9 mouse cellular contexts compared by ENCODE assay signal in the genomic region with DNA sequence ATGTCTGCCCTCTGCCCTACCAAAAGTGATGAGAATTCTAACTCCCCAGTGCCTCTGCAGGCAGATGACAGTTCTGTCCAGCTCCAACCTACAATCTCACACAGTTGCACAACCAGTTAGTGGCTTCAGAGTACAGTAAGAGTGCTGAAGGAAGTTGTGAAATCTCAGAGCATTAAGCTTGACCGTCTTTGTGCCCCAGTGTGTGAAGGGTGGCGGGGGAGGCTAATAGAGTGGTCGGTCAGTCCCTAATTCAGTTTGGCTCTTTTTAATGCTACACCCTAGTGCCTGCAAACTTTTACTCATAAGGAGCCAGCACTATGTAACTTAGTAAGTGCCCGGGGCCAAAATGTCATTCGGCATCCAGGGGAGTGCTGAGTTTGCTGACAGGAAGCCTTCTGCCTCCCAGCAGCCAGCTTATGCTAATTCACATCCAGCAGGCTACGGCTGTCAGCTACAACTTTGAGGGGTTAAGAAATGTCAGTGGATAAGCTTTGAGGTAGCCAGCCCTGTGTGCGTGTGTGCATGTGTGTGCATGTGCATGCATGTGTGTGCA. TPM values are rescaled to one million over a fixed set of nuclear protein-coding genes. Genes with fewer than 3 reads are reported as not detected.
DNase-seq lines count a peak whose midpoint lies in the region; ATAC-seq lines count a peak whose summit lies in the region.
"Had no signal": no experiment of that assay in that cellular context is flagged by ENCODE, and none has a peak within 500 bp of the region (broad histone marks: within the 10 kb centered on the region; RNA-seq: fewer than 3 reads in every experiment).

No protein-coding gene starts in this region.

- 17% methylated on average over 7 of the region's 7 CpGs for WGBS in lung, embryonic 15.5 days

- peaks cover 25% of the 10 kb centered on the region for H3K4me1 ChIP-seq in lung, embryonic 15.5 days

- no peak overlapping the region for H3K9ac ChIP-seq in lung, embryonic 15.5 days

- no peak overlapping the region for H3K4me2 ChIP-seq in lung, embryonic 15.5 days

- DNase-seq in adrenal gland, adult 2 months: peak; percentile 62
- no peak for DNase-seq in adrenal gland, adult 18-20 months (ENCODE audit: low spot score in 2 of 2)
- DNase-seq in NIH3T3 (ENCODE audit: low read depth): peak; percentile 68
- DNase-seq in induced T-regulatory cell, adult 2 months (ENCODE audit: low read depth): peak; percentile 51
- DNase-seq in cerebellum, adult 18-20 months: no peak
- DNase-seq in left cerebral cortex, adult 8-10 months (ENCODE audit: low spot score in 2 of 2): no peak
- DNase-seq in left cerebral cortex, adult 9 months (ENCODE audit: low spot score in 2 of 2): no peak

- H3K9me3 ChIP-seq in lung, embryonic 15.5 days: no peaks in the 10 kb centered on the region

- peak overlapping the region; percentile 75 for H3K27ac ChIP-seq in lung, embryonic 15.5 days

- H3K27me3 ChIP-seq in lung, embryonic 15.5 days: no peaks in the 10 kb centered on the region

- peak; percentile 83 for ATAC-seq in lung, embryonic 15.5 days (ENCODE audit: borderline replicate concordance, extremely low read depth, low FRiP score, low TSS enrichment)

- no peaks in the 10 kb centered on the region for H3K36me3 ChIP-seq in lung, embryonic 15.5 days

- no peak overlapping the region for H3K4me3 ChIP-seq in lung, embryonic 15.5 days
- H3K4me3 ChIP-seq: erythroblast, embryonic 14.5 days had no signal

RNA-seq across cellular contexts. Expression of a gene that starts 13.5 kb away (rescaled TPM):
- total RNA-seq in adrenal gland, adult 2 months (2021): 100 to 1,000 TPM; 349 to 528 TPM
- polyA plus RNA-seq in adrenal gland, adult 2 months (2012; rRNA removed): 194 and 230 TPM in 2 replicates
- 100 to 1,000 TPM; 340 to 537 TPM for total RNA-seq in adrenal gland, adult 18-20 months (2021)
- polyA plus RNA-seq in lung, embryonic 15.5 days (2015; fragmentation: Nextera tagmentation; extraction: Ambion mirVana): 776 and 858 TPM in 2 replicates
- 10 to 100 TPM; 12.3 to 16.1 (median 14.6) TPM for total RNA-seq in left cerebral cortex, adult 8-10 months (2022)

RNA-seq across cellular contexts. Expression of a gene that starts 42.2 kb away (rescaled TPM):
- 10 to 100 TPM; 13.1 to 13.7 TPM for total RNA-seq in adrenal gland, adult 2 months (2021)
- polyA plus RNA-seq in adrenal gland, adult 2 months (2012; rRNA removed): 1.5 and 1.7 TPM in 2 replicates
- total RNA-seq in adrenal gland, adult 18-20 months (2021): 10 to 100 TPM; 15.0 to 16.1 TPM
- 20.4 and 20.6 TPM in 2 replicates for polyA plus RNA-seq in lung, embryonic 15.5 days (2015; fragmentation: Nextera tagmentation; extraction: Ambion mirVana)
- 10 to 100 TPM in 3 of 4 experiments, 1 to 10 TPM in 1; 9.4 to 14.5 (median 11.6) TPM for total RNA-seq in left cerebral cortex, adult 8-10 months (2022)

Comparison
In these comparisons a context has a peak if more than half of its experiments do, and no peak if none do; other contexts are left out.
1. DNase-seq: peak in adrenal gland, adult 2 months (single experiment), NIH3T3 (single experiment) and induced T-regulatory cell, adult 2 months (single experiment); none in adrenal gland, adult 18-20 months (0 of 2), cerebellum, adult 18-20 months (0 of 2), left cerebral cortex, adult 8-10 months (0 of 2) and left cerebral cortex, adult 9 months (0 of 2).
2. RNA of a gene that starts 13.5 kb away (total RNA-seq): 340 to 537 TPM in adrenal gland, adult 18-20 months and 349 to 528 TPM in adrenal gland, adult 2 months; 12.3 to 16.1 TPM in left cerebral cortex, adult 8-10 months; every median in the first group is over 10 times any median in the second.